Mouse (Mus musculus) thymus, adult 2 months (tissue): Measurements from ENCODE around the gene Tdrd12. TPM values are rescaled to one million over a fixed set of nuclear protein-coding genes. Genes with fewer than 3 reads are reported as not detected.

ENCODE experiments used
- DNase-seq: peaks from one replicate; pipeline ENCODE4 v3.0.0; 2021
- H3K27ac ChIP-seq: fragments of 200-500 bp; 2 replicates; pipeline ENCODE4 v1.5.1; 2012; ENCODE audit warnings: low read length, control low read depth; ENCODE audit not compliant: control insufficient read depth, insufficient read depth
- H3K27me3 ChIP-seq: fragments of 200-500 bp; 2 replicates; pipeline ENCODE4 v1.6.1; 2012; ENCODE audit warnings: mild to moderate bottlenecking, low read length, moderate library complexity, mixed read lengths; ENCODE audit not compliant: control insufficient read depth, insufficient read depth
- H3K36me3 ChIP-seq: fragments of 200-500 bp; 2 replicates; pipeline ENCODE4 v1.6.1; 2012; ENCODE audit warnings: mild to moderate bottlenecking, low read length, moderate library complexity; ENCODE audit not compliant: control insufficient read depth, insufficient read depth
- H3K4me1 ChIP-seq: fragments of 200-500 bp; replicated peaks from 2 replicates; pipeline ENCODE4 v1.6.1; 2012; ENCODE audit warnings: low read length; ENCODE audit not compliant: control insufficient read depth, insufficient read depth
- H3K4me3 ChIP-seq: fragments of 200-500 bp; 2 replicates; pipeline ENCODE4 v1.5.1; 2012; ENCODE audit warnings: mild to moderate bottlenecking, low read length, control low read depth, moderate library complexity; ENCODE audit not compliant: control insufficient read depth, insufficient read depth
- CTCF ChIP-seq: fragments of 200-500 bp; IDR thresholded peaks from 2 replicates; pipeline ENCODE4 v1.5.1; 2012; ENCODE audit warnings: mild to moderate bottlenecking, control low read depth, low read length, moderate library complexity, borderline replicate concordance; ENCODE audit not compliant: control insufficient read depth, poor library complexity, insufficient read depth; ENCODE audit errors: extremely low read depth
- POLR2A ChIP-seq: fragments of 200-500 bp; IDR thresholded peaks from 2 replicates; pipeline ENCODE4 v1.6.1; 2012; ENCODE audit warnings: mild to moderate bottlenecking, low read length, control low read depth, moderate library complexity; ENCODE audit not compliant: control insufficient read depth, poor library complexity, insufficient read depth; ENCODE audit errors: extremely low read depth
- WGBS: fragments of 180-500 bp; shearing (Covaris S2); methylation state at CpG from one replicate; pipeline ENCODE4 v1.1.7; 2018; 5-methylcytosine and 5-hydroxymethylcytosine counted together
- polyA plus RNA-seq: library from polyadenylated mRNA; depleted of rRNA; stranded (reverse); fragments of >200 nt; gene quantifications from 2 replicates; pipeline ENCODE4 v1.2.3, GENCODE M21; 2012; rRNA removed

Gene Tdrd12
- polyA plus RNA-seq = 0.24 TPM in 1 of 2 replicates, not detected in the other

DNA sequence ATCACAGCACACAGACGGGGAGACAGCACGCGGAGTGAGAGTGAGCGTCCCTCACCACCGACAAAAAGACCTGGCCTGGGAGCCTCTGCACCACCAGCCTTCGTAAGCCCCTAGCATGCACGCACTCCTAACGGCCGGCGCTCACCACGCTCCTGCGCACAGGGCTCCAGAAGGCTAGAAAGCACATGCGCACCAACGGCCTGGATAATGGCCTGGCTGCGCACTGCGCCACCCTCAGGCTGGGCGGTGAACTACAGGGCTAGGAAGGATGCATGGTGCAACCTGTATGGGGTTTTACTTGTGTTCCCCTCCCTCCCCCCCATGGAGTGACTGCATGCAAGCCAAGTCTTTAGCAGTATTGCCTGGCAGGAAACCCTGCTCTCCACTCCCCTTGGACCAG lies at the start of gene Tdrd12:
Tdrd12 (minus strand) TSS at position 184 of the 400 bp plus-strand sequence.
- DNase-seq = no peak
- H3K4me3 ChIP-seq = no peak within 1 kb of the TSS
- H3K36me3 ChIP-seq = no peaks in the 10 kb centered on the region
- H3K27me3 ChIP-seq = no peaks in the 10 kb centered on the region
- H3K27ac ChIP-seq = no peak within 1 kb of the TSS
- no peaks in the 10 kb centered on the region for H3K4me1 ChIP-seq
- 95% methylated on average over 17 of the region's 17 CpGs for WGBS
- no peak for TF ChIP-seq CTCF

DNA sequence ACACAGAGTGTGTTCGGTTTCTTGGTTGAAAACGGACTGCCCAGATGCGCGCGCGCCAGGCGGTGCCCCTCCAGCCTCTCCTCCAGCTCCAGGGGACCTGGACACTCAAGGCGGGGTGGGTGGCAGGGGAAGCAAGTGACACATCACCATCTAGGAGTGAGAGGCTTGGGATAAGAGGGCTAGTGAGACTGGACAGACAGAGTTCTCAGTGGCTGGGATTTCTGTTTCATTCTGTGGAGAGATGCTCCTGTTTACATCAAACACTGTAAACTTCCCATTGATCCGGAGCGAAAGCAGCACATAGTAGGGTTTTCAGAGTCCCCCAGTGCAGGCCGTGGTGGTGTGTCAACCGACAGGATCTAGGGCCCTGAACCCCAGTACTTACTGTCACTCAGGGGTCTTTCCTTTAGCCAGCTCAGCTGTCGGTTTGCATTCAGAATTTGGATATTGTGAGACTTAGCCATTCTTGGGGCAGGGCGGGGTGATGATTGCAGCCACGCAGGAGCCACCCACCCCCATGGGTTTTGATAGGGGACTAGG lies 49.4 kb upstream of the Tdrd12 start:
- H3K27ac ChIP-seq = no peak overlapping the region
- DNase-seq = peak; percentile 29
- peaks cover 13% of the 10 kb centered on the region; the same call in 1 of the 2 replicates for H3K27me3 ChIP-seq
- H3K4me1 ChIP-seq = peaks cover 31% of the 10 kb centered on the region
- H3K4me3 ChIP-seq = peak overlapping the region; percentile 78
- TF ChIP-seq POLR2A (no peak), CTCF (no peak)
- WGBS = 42% methylated on average over 15 of the region's 15 CpGs
- H3K36me3 ChIP-seq = peaks cover 2% of the 10 kb centered on the region; the same call in 1 of the 2 replicates

DNA sequence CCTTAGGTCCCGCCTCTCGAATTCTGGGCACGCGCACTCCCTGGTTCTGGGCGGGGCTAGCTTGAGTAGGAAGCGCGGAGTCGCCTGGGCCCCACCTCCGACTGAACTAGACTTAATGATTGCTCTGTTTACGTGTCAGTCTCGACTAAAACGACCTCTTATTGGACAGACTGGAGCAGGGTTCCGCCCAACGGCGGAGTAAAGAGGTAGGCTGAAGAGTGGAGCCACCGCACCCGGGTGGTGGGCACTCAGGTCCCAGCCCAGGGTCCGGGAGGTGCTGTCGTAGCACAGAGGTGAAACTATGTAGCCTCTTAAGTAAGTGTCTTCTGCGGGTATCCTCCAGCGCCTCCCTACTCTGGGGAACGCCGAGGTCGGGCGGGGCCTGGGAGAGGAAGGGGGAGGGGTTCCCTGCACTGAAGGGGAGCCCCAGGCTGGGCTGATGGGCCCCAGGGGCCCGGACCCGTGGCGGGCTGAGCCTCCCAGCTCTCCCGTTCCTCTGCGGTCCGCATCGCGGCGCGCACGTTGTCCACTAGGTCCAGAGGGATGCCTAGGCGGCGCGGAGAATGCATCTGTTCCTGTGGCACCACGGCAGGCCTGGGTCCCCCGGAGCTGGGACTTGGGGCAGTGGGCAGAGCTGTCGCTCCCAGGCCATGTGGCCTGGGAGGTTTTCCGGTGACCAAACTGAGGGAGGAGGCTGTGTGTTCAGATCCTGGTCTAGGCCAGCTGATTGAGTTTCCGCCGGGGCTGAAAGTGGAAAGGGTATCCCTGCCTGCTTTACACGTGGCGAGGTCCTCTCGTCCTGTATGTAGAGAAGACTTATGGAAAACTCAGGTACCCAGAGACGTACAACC lies 48.7 kb upstream of the Tdrd12 start, which contains the start of gene Ankrd27:
Ankrd27 (plus strand) TSS at position 190 of the 851 bp plus-strand sequence.
- Histone ChIP-seq H3K4me3 (peak within 1 kb of the TSS; percentile 78), H3K36me3 (no peaks in the 10 kb centered on the region), H3K27ac (no peak within 1 kb of the TSS), H3K4me1 (peaks cover 29% of the 10 kb centered on the region), H3K27me3 (peaks cover 13% of the 10 kb centered on the region; the same call in 1 of the 2 replicates)
- TF ChIP-seq CTCF = no peak
- peak; percentile 62; the same call in 1 of the 2 replicates for TF ChIP-seq POLR2A
- DNase-seq = peak; percentile 96
- whole genome bisulfite sequencing = under 1% methylated on average over 49 of the region's 49 CpGs

DNA sequence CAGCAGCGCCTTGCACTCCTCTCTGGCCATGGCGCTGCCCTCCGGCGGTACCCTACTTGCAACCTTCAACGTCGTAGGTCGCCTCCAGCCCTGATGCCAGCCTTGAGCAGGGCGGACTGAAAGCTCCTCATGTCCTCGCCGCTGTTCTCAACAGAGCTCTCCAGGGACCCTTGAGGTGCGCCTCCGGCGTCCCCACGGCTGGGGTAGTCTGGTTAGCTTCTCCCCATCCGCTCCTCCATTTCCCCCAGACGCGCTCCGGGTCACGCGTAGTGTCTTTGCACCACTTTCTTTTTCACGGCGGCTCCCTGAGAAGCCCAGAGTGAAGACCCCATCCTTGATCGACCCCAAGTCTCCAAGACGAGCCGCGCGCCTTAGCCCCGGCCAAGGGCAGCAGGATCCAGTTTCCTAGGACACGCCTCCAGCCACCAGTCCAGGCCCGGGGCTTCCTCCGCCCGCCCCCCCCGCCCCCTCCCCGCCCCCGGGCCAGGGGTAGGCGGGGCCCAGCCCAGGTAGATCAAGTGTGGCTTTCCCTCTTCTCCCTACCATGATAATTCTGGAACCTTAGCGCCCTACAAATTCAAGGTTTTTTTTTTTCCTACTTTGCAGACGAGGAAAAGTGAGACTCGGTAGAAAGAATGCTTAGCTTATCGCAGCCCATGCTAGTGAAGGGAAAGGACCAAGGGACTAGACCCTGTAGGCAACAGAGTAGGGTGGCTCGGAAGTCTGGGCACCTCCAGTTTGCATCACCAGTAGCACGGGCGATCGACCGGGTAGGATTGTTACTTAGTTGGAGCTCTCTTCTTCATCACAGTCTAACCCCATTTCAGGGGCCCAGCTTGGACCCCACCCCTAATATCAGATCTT lies 47.9 kb upstream of the Tdrd12 start, which contains the start of gene Rgs9bp:
Rgs9bp (minus strand) TSS at position 392 of the 864 bp plus-strand sequence.
- Histone ChIP-seq H3K27ac (no peak within 1 kb of the TSS), H3K36me3 (no peaks in the 10 kb centered on the region), H3K4me3 (peak within 1 kb of the TSS; percentile 78), H3K4me1 (peaks cover 29% of the 10 kb centered on the region), H3K27me3 (peaks cover 13% of the 10 kb centered on the region; the same call in 1 of the 2 replicates)
- TF ChIP-seq POLR2A (no peak), CTCF (no peak)
- under 1% methylated on average over 45 of the region's 45 CpGs for WGBS
- peak; percentile 51 for DNase-seq

DNA sequence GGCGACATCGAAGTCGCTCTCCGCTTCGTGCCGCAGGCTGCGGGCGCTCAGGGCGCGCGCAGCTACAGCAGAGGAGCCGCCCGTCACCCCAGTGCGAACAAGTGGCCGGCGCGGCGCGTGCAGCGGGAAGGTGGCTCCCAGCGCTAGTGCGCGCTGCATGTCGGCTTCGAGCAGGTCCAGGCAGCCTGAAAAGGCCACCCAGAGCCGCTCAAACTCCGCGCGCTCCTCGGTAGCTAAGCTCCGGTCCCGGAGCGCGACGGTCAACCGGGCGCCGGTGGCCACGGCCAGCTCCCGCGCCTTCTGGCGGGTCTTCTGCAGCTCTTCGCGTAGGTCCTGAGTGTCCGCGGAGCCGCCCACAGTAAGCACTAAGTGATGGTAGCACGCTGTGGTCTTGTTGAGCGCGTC lies 47.2 kb upstream of the Tdrd12 start:
- peaks cover 13% of the 10 kb centered on the region; the same call in 1 of the 2 replicates for H3K27me3 ChIP-seq
- H3K4me1 ChIP-seq = peaks cover 29% of the 10 kb centered on the region
- H3K4me3 ChIP-seq = peak overlapping the region; percentile 78
- TF ChIP-seq CTCF (no peak), POLR2A (no peak)
- under 1% methylated on average over 50 of the region's 50 CpGs for WGBS
- DNase-seq = no peak
- H3K27ac ChIP-seq = no peak overlapping the region
- H3K36me3 ChIP-seq = no peaks in the 10 kb centered on the region

DNA sequence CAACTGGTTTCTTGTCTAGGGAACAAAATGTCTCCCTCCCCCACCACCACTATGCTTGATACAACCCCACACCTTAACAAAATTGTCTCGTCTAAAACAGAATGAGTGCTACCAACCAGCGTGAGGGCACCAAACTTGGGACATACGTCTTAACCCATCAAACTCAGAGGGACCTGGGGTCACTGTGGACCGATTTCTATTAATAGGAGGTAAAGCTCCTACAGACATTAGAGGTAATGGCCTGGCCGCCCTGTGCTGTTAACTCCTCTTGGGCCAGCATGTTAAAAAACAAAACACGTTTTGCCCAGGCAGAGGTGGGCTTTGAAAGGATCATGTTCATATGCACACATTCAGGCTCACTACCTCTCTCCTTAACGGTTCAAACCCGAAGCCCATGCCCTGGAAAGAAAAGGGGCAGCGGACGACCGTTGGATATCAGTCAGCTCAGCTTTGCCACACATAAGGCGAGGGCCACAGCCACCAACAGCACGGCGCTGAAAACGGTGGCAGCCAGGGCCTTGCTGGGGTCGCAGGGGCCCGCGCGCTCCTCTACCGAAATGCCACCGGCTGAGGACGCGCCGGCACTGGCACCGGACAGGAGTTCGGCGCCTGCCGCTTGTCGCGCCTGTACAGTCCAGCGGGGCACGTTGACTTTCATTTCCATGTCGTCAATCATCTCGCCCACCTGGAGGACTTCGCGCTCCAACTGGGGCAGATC lies 46.7 kb upstream of the Tdrd12 start:
- 12% methylated on average over 36 of the region's 36 CpGs for WGBS
- peaks cover 13% of the 10 kb centered on the region; the same call in 1 of the 2 replicates for H3K27me3 ChIP-seq
- H3K4me3 ChIP-seq = peak overlapping the region; percentile 78
- DNase-seq = peak; percentile 32
- TF ChIP-seq CTCF (no peak), POLR2A (no peak)
- H3K27ac ChIP-seq = no peak overlapping the region
- H3K4me1 ChIP-seq = peaks cover 26% of the 10 kb centered on the region
- no peaks in the 10 kb centered on the region for H3K36me3 ChIP-seq
